Mouse (Mus musculus) C2C12 (cell line): ENCODE measurements around the gene Rabggta.

Experiments used
- CEBPB ChIP-seq: IDR thresholded peaks from one replicate; pipeline ENCODE4 v1.6.1; 2011; ENCODE audit warnings: low read depth, mild to moderate bottlenecking, control low read depth, moderate library complexity
- CTCF ChIP-seq: IDR thresholded peaks from one replicate; pipeline ENCODE4 v1.5.1; 2011; ENCODE audit not compliant: control insufficient read depth, insufficient read depth, insufficient read length
- FOSL1 ChIP-seq: IDR thresholded peaks from one replicate; pipeline ENCODE4 v1.8.0; 2011; ENCODE audit warnings: mild to moderate bottlenecking, low read length; ENCODE audit not compliant: poor library complexity, insufficient read depth, severe bottlenecking
- MAX ChIP-seq: IDR thresholded peaks from one replicate; pipeline ENCODE4 v1.6.1; 2011; ENCODE audit warnings: mild to moderate bottlenecking, control low read depth
- MYOD1 ChIP-seq: IDR thresholded peaks from one replicate; pipeline ENCODE4 v1.6.1; 2011; ENCODE audit warnings: low read depth; ENCODE audit not compliant: control insufficient read depth, insufficient read length
- MYOG ChIP-seq: IDR thresholded peaks from one replicate; pipeline ENCODE4 v1.6.1; 2011; ENCODE audit not compliant: control insufficient read depth, insufficient read length; ENCODE audit errors: extremely low read depth
- USF1 ChIP-seq: IDR thresholded peaks from one replicate; pipeline ENCODE4 v1.6.1; 2011; ENCODE audit warnings: low read depth, mild to moderate bottlenecking, control low read depth, moderate library complexity

DNA sequence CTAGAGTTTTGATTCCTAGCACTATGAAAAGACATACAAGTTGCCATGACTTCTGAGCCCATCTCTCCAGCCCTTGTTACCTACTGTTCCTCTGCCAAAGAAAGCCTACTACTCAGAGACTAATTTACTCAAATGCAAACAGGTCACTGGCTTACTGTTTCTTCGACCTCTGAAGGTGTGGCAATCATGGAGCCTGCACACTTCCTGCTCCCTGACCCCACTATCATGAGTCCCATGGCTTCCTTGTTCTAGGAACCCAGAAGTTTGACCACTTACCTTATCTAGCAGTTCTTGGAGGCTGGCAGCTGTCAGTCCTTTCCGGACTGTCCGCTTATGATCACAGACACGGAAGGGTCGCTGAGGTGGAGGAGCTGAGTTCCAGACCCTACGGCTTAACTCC lies 35.5 kb upstream of the Rabggta start:
- TF ChIP-seq CTCF, result no peak
- no peak for TF ChIP-seq MYOG
- TF ChIP-seq MAX, result no peak
- no peak for TF ChIP-seq CEBPB
- TF ChIP-seq USF1, result no peak
- no peak for TF ChIP-seq MYOD1
- TF ChIP-seq FOSL1, result no peak
